10 mouse cellular contexts compared by ENCODE assay signal in the genomic region with DNA sequence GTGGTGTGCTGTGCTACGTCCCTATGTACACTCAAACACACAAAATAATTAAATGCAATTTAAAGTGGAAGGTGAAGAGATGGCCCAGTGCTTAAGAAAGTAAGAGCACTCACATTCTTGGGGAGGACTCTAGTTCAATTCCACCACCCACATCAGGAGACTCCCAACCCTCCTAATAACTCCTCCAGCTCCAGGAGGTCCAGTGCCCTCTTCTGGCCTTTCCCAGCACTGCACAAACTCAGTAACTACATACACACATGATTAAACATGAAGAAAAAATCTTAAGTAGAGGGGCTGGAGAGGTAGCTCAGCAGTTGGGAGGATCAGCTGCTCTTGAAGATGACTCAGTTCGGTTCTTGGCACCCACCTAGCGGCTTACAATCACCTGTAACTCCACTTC. TPM values are rescaled to one million over a fixed set of nuclear protein-coding genes. Genes with fewer than 3 reads are reported as not detected.
DNase-seq lines count a peak whose midpoint lies in the region; TF ChIP-seq lines count a peak whose summit lies in the region.
"Had no signal": no experiment of that assay in that cellular context is flagged by ENCODE, and none has a peak within 500 bp of the region (broad histone marks: within the 10 kb centered on the region; RNA-seq: fewer than 3 reads in every experiment).

No protein-coding gene starts in this region.

- peaks cover 19% of the 10 kb centered on the region for H3K27me3 ChIP-seq in limb, embryonic 10.5 days (ENCODE audit: low read depth, poor library complexity, severe bottlenecking)
- H3K27me3 ChIP-seq in small intestine, adult 2 months (ENCODE audit: control insufficient read depth, insufficient read depth, low read length), result peaks cover 11% of the 10 kb centered on the region

- H3K27ac ChIP-seq in cortical plate, adult 2 months (ENCODE audit: insufficient read depth, low read length), result no peak overlapping the region
- no peak overlapping the region for H3K27ac ChIP-seq in limb, embryonic 10.5 days
- no peak overlapping the region for H3K27ac ChIP-seq in small intestine, adult 2 months (ENCODE audit: insufficient read depth, low read depth, low read length)
- H3K27ac ChIP-seq: heart, embryonic 13.5 days had no signal

- no peak for TF ChIP-seq POLR2A in cortical plate, adult 2 months (IDR thresholded peaks at IDR 0.05; ENCODE audit: extremely low read depth, insufficient read depth, low read length)
- no peak for TF ChIP-seq POLR2A in small intestine, adult 2 months (IDR thresholded peaks at IDR 0.05; ENCODE audit: low read depth, low read length)

- WGBS in limb, embryonic 10.5 days, result 61% methylated on average over 3 of the region's 3 CpGs
- 71% methylated on average over 3 of the region's 3 CpGs for WGBS in small intestine, adult 2 months

- H3K36me3 ChIP-seq in limb, embryonic 10.5 days, result peaks cover 39% of the 10 kb centered on the region
- H3K36me3 ChIP-seq in small intestine, adult 2 months (ENCODE audit: control insufficient read depth, insufficient read depth, low read length), result peaks cover 14% of the 10 kb centered on the region

- no peaks in the 10 kb centered on the region for H3K9me3 ChIP-seq in limb, embryonic 10.5 days (replicated peaks)
- H3K9me3 ChIP-seq: heart, embryonic 13.5 days had no signal

- H3K4me1 ChIP-seq in cortical plate, adult 2 months (ENCODE audit: control insufficient read depth, insufficient read depth, low read length), result no peaks in the 10 kb centered on the region
- no peaks in the 10 kb centered on the region for H3K4me1 ChIP-seq in limb, embryonic 10.5 days
- no peaks in the 10 kb centered on the region for H3K4me1 ChIP-seq in small intestine, adult 2 months (ENCODE audit: control insufficient read depth, insufficient read depth, insufficient read length, low read length)
- H3K4me1 ChIP-seq: heart, embryonic 13.5 days had no signal

- H3K4me3 ChIP-seq in cortical plate, adult 2 months (ENCODE audit: insufficient read depth, low read length), result no peak overlapping the region
- no peak overlapping the region for H3K4me3 ChIP-seq in limb, embryonic 10.5 days
- H3K4me3 ChIP-seq in small intestine, adult 2 months (ENCODE audit: low read depth, low read length), result no peak overlapping the region
- H3K4me3 ChIP-seq: heart, embryonic 13.5 days; megakaryocyte, embryonic 14.5 days had no signal

- TF ChIP-seq CTCF in cortical plate, adult 2 months (IDR thresholded peaks at IDR 0.05; ENCODE audit: extremely low read depth, insufficient read depth, low read length), result peak; percentile 74
- peak; percentile 77; the same call in 1 of the 2 replicates for TF ChIP-seq CTCF in small intestine, adult 2 months (IDR thresholded peaks at IDR 0.05; ENCODE audit: extremely low read depth, insufficient read length, insufficient replicate concordance, low read depth, low read length)

- peak; percentile 54 for DNase-seq in adrenal gland, adult 2 months
- no peak for DNase-seq in adrenal gland, adult 8-10 months
- peak; percentile 76 to 78 for DNase-seq in layer of hippocampus, postnatal 10 days (ENCODE audit: low spot score in 2 of 2)
- no peak for DNase-seq in layer of hippocampus, adult 9-10 months (ENCODE audit: low spot score)
- peak; percentile 33 for DNase-seq in MN1 (ENCODE audit: low spot score)
- peak; percentile 47 for DNase-seq in limb, embryonic 10.5 days (ENCODE audit: low spot score)

RNA-seq across cellular contexts. Expression of gene Celsr3, which starts 6.6 kb away (rescaled TPM):
- total RNA-seq in adrenal gland, adult 2 months (2021), result 1 to 10 TPM; 2.2 to 2.3 TPM
- polyA plus RNA-seq in adrenal gland, adult 2 months (2012; rRNA removed), result 4.9 and 7.2 TPM in 2 replicates
- 1 to 10 TPM; 3.0 to 8.6 (median 7.9) TPM for total RNA-seq in adrenal gland, adult 8-10 months (2022)
- 10 to 100 TPM; 64.6 to 78.9 TPM for total RNA-seq in layer of hippocampus, postnatal 10 days (2021)
- polyA plus RNA-seq in cortical plate, adult 2 months (2012; rRNA removed), result 74.3 and 75.8 TPM in 2 replicates
- 0.06 and 0.14 TPM in 2 replicates for polyA plus RNA-seq in limb, embryonic 10.5 days (2016; fragmentation: Nextera tagmentation; extraction: Ambion mirVana)
- 1.5 and 1.7 TPM in 2 replicates for polyA plus RNA-seq in small intestine, adult 2 months (2012; rRNA removed)

RNA-seq across cellular contexts. Expression of gene Nckipsd, which starts 11.3 kb away (rescaled TPM):
- total RNA-seq in adrenal gland, adult 2 months (2021), result 10 to 100 TPM; 11.1 to 12.0 TPM
- polyA plus RNA-seq in adrenal gland, adult 2 months (2012; rRNA removed), result 43.1 and 54.5 TPM in 2 replicates
- 10 to 100 TPM; 11.1 to 19.0 (median 17.0) TPM for total RNA-seq in adrenal gland, adult 8-10 months (2022)
- 10 to 100 TPM; 40.7 to 43.4 TPM for total RNA-seq in layer of hippocampus, postnatal 10 days (2021)
- polyA plus RNA-seq in cortical plate, adult 2 months (2012; rRNA removed), result 65.0 and 66.8 TPM in 2 replicates
- 13.0 and 21.0 TPM in 2 replicates for polyA plus RNA-seq in limb, embryonic 10.5 days (2016; fragmentation: Nextera tagmentation; extraction: Ambion mirVana)
- 13.5 and 18.1 TPM in 2 replicates for polyA plus RNA-seq in small intestine, adult 2 months (2012; rRNA removed)

RNA-seq across cellular contexts. Expression of gene Slc26a6, which starts 33.6 kb away (rescaled TPM):
- 10 to 100 TPM; 10.1 to 11.7 TPM for total RNA-seq in adrenal gland, adult 2 months (2021)
- 10.1 and 11.2 TPM in 2 replicates for polyA plus RNA-seq in adrenal gland, adult 2 months (2012; rRNA removed)
- 10 to 100 TPM in 3 of 4 experiments, 1 to 10 TPM in 1; 8.4 to 14.4 (median 12.3) TPM for total RNA-seq in adrenal gland, adult 8-10 months (2022)
- 10 to 100 TPM; 35.8 to 38.1 TPM for total RNA-seq in layer of hippocampus, postnatal 10 days (2021)
- 15.9 and 20.8 TPM in 2 replicates for polyA plus RNA-seq in cortical plate, adult 2 months (2012; rRNA removed)
- 9.7 and 13.7 TPM in 2 replicates for polyA plus RNA-seq in limb, embryonic 10.5 days (2016; fragmentation: Nextera tagmentation; extraction: Ambion mirVana)
- polyA plus RNA-seq in small intestine, adult 2 months (2012; rRNA removed), result 734 and 815 TPM in 2 replicates

RNA-seq across cellular contexts. Expression of gene Ip6k2, which starts 35.9 kb away (rescaled TPM):
- 10 to 100 TPM; 82.9 to 85.9 TPM for total RNA-seq in adrenal gland, adult 2 months (2021)
- polyA plus RNA-seq in adrenal gland, adult 2 months (2012; rRNA removed), result 73.4 and 92.1 TPM in 2 replicates
- 100 to 1,000 TPM in 3 of 4 experiments, 10 to 100 TPM in 1; 93.0 to 156 (median 128) TPM for total RNA-seq in adrenal gland, adult 8-10 months (2022)
- total RNA-seq in layer of hippocampus, postnatal 10 days (2021), result 100 to 1,000 TPM; 180 to 190 TPM
- polyA plus RNA-seq in cortical plate, adult 2 months (2012; rRNA removed), result 145 and 162 TPM in 2 replicates
- polyA plus RNA-seq in limb, embryonic 10.5 days (2016; fragmentation: Nextera tagmentation; extraction: Ambion mirVana), result 93.9 and 121 TPM in 2 replicates
- 45.0 and 53.8 TPM in 2 replicates for polyA plus RNA-seq in small intestine, adult 2 months (2012; rRNA removed)

Comparison
In these comparisons a context has a peak if more than half of its experiments do, and no peak if none do; other contexts are left out.
1. DNase-seq: peak in adrenal gland, adult 2 months (single experiment), layer of hippocampus, postnatal 10 days (2 of 2), MN1 (single experiment) and limb, embryonic 10.5 days (single experiment); none in adrenal gland, adult 8-10 months (single experiment) and layer of hippocampus, adult 9-10 months (single experiment).
2. RNA of gene Slc26a6, which starts 33.6 kb away (polyA plus RNA-seq): 734 to 815 TPM in small intestine, adult 2 months; 15.9 to 20.8 TPM in cortical plate, adult 2 months, 9.7 to 13.7 TPM in limb, embryonic 10.5 days and 10.1 to 11.2 TPM in adrenal gland, adult 2 months; every median in the first group is over 10 times any median in the second.